Mouse (Mus musculus) gastrocnemius, postnatal 36 days (tissue): Measurements from ENCODE around the gene Pygb. TPM values are rescaled to one million over a fixed set of nuclear protein-coding genes. Genes with fewer than 3 reads are reported as not detected.

Source experiments
- total RNA-seq, 2 experiments: library from RNA; stranded (reverse); gene quantifications; 2 replicates each; pipeline ENCODE4 v1.2.3; 2021

The Pygb gene
- total RNA-seq, 2 experiments from 2014 or later: 4.2 to 4.6 TPM

Other genes with a start within 250 kb of the Pygb start
- not detected for gene Cst7, start 216.3 kb upstream of the Pygb start, total RNA-seq
- 10 to 100 TPM; 16.0 to 19.3 TPM for gene Apmap, start 178.2 kb upstream of the Pygb start, total RNA-seq
- gene Acss1, start 118.2 kb upstream of the Pygb start, total RNA-seq: 10 to 100 TPM; 10.7 to 26.5 TPM
- gene Vsx1, start 97.4 kb upstream of the Pygb start, total RNA-seq: not detected
- 1 to 10 TPM; 7.2 to 8.1 TPM for gene Entpd6, start 37.7 kb upstream of the Pygb start, total RNA-seq
- gene Abhd12, start 118.0 kb downstream of the Pygb start, total RNA-seq: 10 to 100 TPM; 24.1 to 24.8 TPM
- gene Gins1, start 118.7 kb downstream of the Pygb start, total RNA-seq: 1 to 10 TPM; 1.3 to 2.8 TPM